Mouse (Mus musculus): ENCODE measurements around the gene Pycard. TPM values are rescaled to one million over a fixed set of nuclear protein-coding genes. Genes with fewer than 3 reads are reported as not detected.
"Not testable (repeated sequence)": the region's sequence is repeated elsewhere in the genome, so short reads cannot be mapped to it uniquely, and the experiment has no call there.

The Pycard gene
- polyA plus RNA-seq, 1 experiment = 1.5 TPM

DNA sequence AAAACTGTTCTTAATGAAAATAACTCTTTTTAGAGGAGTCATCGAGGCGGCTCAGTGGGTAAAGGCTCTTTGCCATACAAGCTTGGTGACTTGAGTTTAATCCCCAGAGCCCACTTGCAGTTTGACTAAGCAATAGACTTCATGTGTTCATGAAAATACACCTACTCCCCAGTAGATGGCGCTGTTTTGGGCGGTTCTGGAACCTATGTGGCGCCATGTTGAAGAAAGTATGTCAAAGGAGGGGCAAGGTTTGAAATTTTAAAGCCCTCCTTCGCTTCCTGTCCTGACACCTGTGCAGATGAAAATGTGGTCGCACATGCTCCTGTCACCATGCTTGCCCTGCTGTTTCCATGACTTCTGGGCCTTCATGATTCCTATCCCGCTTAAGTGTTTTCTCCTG, 29.3 kb upstream of the Pycard start:
- no peak for TF ChIP-seq POLR2A (IDR thresholded peaks at IDR 0.05; ENCODE audit: low read depth, low read length)
- no peak for TF ChIP-seq CTCF (IDR thresholded peaks at IDR 0.05; ENCODE audit: borderline replicate concordance, insufficient read depth, low read length)
- Histone ChIP-seq H3K27ac (ENCODE audit: insufficient read depth, low read length) (peak overlapping the region; percentile 63), H3K4me1 (ENCODE audit: control insufficient read depth, insufficient read depth, low read length) (peaks cover 6% of the 10 kb centered on the region; the same call in 1 of the 2 replicates), H3K4me3 (ENCODE audit: insufficient read depth, low read length) (no peak overlapping the region)

DNA sequence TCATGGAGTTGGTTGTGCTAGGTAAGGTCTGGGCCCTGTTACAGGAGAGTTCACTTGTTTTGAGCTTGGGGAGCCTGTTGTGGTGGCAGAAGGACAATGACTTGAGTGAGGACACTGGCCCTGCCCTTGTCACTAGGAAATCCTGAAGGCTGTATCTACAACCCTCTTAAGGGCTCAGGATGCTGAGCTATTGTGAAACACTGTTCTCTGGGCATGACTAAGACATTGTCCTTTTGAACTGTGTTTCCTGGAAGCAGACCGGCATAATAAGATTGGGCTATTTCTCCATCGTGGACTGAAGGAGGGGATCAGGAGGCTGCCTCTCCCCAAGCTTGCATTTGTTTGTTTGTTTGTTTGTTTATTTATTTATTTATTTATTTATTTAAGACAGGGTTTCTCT, 25.5 kb upstream of the Pycard start:
- peaks cover 7% of the 10 kb centered on the region; the same call in 1 of the 2 replicates for H3K4me1 ChIP-seq (ENCODE audit: control insufficient read depth, insufficient read depth, low read length)
- TF ChIP-seq CTCF (IDR thresholded peaks at IDR 0.05; ENCODE audit: borderline replicate concordance, insufficient read depth, low read length) (no peak), POLR2A (IDR thresholded peaks at IDR 0.05; ENCODE audit: low read depth, low read length) (no peak)
- H3K4me3 ChIP-seq (ENCODE audit: insufficient read depth, low read length) = no peak overlapping the region
- H3K27ac ChIP-seq (ENCODE audit: insufficient read depth, low read length) = no peak overlapping the region

DNA sequence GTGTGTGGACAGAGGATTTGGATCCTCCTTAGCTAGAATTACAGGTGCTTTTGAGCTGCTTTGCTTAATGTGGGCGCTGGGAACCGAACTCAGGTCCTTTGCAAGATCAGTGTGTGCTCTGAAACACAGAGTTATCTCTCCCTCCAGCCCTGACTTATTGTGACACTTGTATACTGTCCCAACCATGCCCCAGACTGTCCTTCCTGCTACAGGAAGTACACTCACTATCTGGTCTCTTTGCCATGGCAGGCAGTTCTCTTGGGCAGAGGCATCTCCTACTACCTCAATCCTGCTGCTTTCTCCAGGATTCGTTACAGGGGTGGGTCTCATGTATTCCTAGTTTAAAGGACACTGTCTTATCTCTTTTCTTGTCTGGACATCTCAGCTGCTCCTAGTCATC, 24.6 kb upstream of the Pycard start:
- TF ChIP-seq POLR2A (IDR thresholded peaks at IDR 0.05; ENCODE audit: low read depth, low read length) = no peak
- TF ChIP-seq CTCF (IDR thresholded peaks at IDR 0.05; ENCODE audit: borderline replicate concordance, insufficient read depth, low read length) = no peak
- no peak overlapping the region for H3K4me3 ChIP-seq (ENCODE audit: insufficient read depth, low read length)
- H3K27ac ChIP-seq (ENCODE audit: insufficient read depth, low read length) = no peak overlapping the region
- H3K4me1 ChIP-seq (ENCODE audit: control insufficient read depth, insufficient read depth, low read length) = peaks cover 7% of the 10 kb centered on the region; the same call in 1 of the 2 replicates

DNA sequence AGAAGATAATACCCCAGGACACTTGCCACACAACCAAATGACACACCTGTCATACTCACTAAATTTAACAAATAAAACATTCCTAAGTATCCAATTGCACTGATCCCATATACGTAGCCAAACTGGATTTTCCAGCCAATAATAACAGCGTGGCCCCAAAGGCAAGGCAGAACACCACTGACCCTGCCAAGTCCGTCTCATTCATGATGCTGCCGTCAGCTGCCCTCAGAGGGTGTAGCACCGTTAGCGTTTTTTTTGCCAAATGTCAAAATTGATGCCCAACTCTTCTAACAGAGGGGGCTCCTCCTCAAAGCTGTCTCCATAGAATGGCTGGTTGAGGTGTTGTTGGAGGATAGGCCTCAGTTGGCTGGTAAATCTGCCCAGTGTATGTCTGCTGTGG, 23.0 kb upstream of the Pycard start:
- TF ChIP-seq POLR2A (IDR thresholded peaks at IDR 0.05; ENCODE audit: low read depth, low read length) (no peak), CTCF (IDR thresholded peaks at IDR 0.05; ENCODE audit: borderline replicate concordance, insufficient read depth, low read length) (no peak)
- Histone ChIP-seq H3K27ac (ENCODE audit: insufficient read depth, low read length) (no peak overlapping the region), H3K4me3 (ENCODE audit: insufficient read depth, low read length) (no peak overlapping the region), H3K4me1 (ENCODE audit: control insufficient read depth, insufficient read depth, low read length) (peaks cover 7% of the 10 kb centered on the region; the same call in 1 of the 2 replicates)

DNA sequence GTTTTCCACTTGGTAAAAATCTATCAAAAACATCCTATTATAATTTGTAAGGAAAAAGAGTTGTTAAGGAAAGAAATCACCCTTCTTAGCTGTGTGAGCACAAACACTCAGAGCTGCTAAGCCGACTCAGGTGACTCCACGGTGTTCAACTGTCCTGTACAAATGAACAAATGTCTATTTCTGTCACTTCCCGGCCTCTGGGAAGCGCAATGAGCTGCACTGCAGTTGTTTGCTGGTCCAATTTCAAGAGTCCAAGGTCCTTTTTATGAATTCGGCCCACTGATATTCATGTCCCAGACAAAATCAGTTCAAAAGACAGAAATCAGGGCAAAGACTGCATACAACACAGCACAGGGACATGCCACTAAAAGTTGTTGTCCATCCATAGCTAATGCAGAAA, 22.5 kb upstream of the Pycard start:
- not testable (repeated sequence) for H3K4me1 ChIP-seq (ENCODE audit: control insufficient read depth, insufficient read depth, low read length); H3K4me3 ChIP-seq (ENCODE audit: insufficient read depth, low read length)
- H3K27ac ChIP-seq (ENCODE audit: insufficient read depth, low read length) = peak overlapping the region; percentile 41; the same call in 1 of the 2 replicates

DNA sequence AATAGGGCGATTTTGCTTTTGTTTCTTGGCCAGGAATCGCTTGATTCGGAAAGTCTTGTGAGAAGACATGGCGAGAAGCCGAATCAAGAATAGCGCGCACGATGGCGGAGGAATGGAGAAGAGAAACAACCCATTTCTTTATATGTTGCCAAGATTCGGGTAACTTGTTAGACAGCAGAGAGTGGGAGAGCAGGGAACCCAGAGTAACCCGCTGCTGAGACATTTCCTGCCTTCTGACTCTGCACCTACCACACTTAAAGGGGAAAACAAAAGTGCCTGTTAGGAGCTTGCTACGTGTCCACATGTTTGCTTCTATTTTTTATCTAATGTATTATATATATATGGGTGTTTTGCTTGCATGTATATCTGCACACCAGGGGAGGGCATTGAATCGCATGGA, 19.4 kb upstream of the Pycard start:
- Histone ChIP-seq H3K4me3 (ENCODE audit: insufficient read depth, low read length) (no peak overlapping the region), H3K27ac (ENCODE audit: insufficient read depth, low read length) (no peak overlapping the region), H3K4me1 (ENCODE audit: control insufficient read depth, insufficient read depth, low read length) (peaks cover 7% of the 10 kb centered on the region; the same call in 1 of the 2 replicates)
- TF ChIP-seq POLR2A (IDR thresholded peaks at IDR 0.05; ENCODE audit: low read depth, low read length) = no peak
- TF ChIP-seq CTCF (IDR thresholded peaks at IDR 0.05; ENCODE audit: borderline replicate concordance, insufficient read depth, low read length) = no peak

DNA sequence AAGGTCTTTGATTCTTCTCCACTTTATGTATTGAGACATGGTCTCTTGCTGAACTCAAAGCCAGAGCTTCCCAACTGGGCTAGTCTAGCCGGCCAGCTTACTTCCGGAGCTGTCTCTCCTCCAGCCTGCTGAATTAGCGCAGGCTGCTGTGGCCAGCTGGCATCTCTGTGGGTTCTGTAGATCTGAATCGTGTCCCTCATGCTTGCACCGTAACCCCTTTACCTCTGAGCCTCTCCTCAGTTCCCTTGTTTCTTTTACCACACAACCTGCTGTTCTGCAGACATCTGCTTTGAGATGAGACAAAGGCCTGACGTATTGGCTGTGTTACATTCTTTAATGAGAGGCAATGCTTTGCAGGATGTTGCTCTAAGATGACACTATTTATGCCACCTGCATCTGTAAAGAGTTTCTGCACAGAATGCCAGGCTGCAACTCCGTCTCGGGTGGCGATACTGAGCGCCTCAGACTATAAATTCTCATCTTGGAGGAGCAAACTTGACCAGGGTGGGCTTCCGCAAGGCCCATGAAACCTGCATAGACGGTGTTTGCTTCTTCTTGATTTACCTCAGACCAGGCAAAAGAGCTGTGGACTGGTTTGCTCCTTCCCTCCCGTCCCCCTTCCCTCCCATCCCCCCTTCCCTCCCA, 18.6 kb upstream of the Pycard start:
- H3K27ac ChIP-seq (ENCODE audit: insufficient read depth, low read length) = no peak overlapping the region
- peaks cover 7% of the 10 kb centered on the region; the same call in 1 of the 2 replicates for H3K4me1 ChIP-seq (ENCODE audit: control insufficient read depth, insufficient read depth, low read length)
- TF ChIP-seq POLR2A (IDR thresholded peaks at IDR 0.05; ENCODE audit: low read depth, low read length) (no peak), CTCF (IDR thresholded peaks at IDR 0.05; ENCODE audit: borderline replicate concordance, insufficient read depth, low read length) (no peak)
- H3K4me3 ChIP-seq (ENCODE audit: insufficient read depth, low read length) = no peak overlapping the region

DNA sequence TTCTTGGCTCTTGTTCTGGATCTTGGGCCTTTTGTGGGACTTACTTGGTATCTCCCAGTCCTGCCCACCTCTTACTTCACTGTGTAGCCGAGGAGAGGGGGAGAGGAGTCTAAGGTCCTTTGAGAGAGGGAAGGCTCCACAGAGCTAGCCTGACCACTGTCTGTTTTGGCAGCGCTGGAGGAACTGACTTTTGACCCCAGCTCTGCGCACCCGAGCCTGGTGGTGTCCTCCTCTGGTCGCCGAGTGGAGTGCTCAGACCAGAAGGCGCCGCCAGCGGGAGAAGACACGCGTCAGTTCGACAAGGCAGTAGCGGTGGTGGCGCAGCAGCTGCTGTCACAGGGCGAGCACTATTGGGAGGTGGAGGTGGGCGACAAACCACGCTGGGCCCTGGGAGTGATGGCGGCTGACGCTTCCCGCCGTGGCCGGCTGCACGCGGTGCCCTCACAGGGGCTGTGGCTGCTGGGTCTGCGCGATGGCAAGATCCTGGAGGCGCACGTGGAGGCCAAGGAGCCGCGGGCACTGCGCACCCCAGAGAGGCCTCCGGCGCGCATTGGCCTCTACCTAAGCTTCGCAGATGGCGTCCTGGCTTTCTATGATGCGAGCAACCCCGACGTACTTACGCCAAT, 16.2 kb upstream of the Pycard start:
- no peak overlapping the region for H3K4me3 ChIP-seq (ENCODE audit: insufficient read depth, low read length)
- TF ChIP-seq CTCF (IDR thresholded peaks at IDR 0.05; ENCODE audit: borderline replicate concordance, insufficient read depth, low read length) (no peak), POLR2A (IDR thresholded peaks at IDR 0.05; ENCODE audit: low read depth, low read length) (no peak)
- no peak overlapping the region for H3K27ac ChIP-seq (ENCODE audit: insufficient read depth, low read length)
- H3K4me1 ChIP-seq (ENCODE audit: control insufficient read depth, insufficient read depth, low read length) = no peaks in the 10 kb centered on the region

DNA sequence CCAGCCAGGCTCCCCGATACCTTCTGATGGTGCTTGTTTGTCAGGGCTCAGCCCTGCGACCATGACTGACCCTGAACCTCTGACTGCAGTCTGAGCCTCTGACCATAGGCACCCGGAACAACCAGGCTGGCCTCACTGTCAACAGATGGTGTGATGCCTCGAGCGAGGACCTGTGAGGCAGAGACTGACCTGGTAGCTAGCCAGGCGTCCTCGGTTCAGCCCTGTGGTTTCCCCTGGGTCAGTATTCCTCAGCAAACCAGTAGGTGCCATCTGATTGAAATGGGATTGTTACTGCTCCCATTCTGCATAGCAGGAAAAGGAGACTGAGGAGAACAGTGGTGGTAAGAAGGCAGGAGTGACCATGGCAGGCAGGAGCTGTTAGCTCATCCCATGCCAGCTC, 12.5 kb upstream of the Pycard start:
- H3K27ac ChIP-seq (ENCODE audit: insufficient read depth, low read length) = no peak overlapping the region
- TF ChIP-seq CTCF (IDR thresholded peaks at IDR 0.05; ENCODE audit: borderline replicate concordance, insufficient read depth, low read length) (no peak), POLR2A (IDR thresholded peaks at IDR 0.05; ENCODE audit: low read depth, low read length) (no peak)
- H3K4me1 ChIP-seq (ENCODE audit: control insufficient read depth, insufficient read depth, low read length) = no peaks in the 10 kb centered on the region
- no peak overlapping the region for H3K4me3 ChIP-seq (ENCODE audit: insufficient read depth, low read length)

DNA sequence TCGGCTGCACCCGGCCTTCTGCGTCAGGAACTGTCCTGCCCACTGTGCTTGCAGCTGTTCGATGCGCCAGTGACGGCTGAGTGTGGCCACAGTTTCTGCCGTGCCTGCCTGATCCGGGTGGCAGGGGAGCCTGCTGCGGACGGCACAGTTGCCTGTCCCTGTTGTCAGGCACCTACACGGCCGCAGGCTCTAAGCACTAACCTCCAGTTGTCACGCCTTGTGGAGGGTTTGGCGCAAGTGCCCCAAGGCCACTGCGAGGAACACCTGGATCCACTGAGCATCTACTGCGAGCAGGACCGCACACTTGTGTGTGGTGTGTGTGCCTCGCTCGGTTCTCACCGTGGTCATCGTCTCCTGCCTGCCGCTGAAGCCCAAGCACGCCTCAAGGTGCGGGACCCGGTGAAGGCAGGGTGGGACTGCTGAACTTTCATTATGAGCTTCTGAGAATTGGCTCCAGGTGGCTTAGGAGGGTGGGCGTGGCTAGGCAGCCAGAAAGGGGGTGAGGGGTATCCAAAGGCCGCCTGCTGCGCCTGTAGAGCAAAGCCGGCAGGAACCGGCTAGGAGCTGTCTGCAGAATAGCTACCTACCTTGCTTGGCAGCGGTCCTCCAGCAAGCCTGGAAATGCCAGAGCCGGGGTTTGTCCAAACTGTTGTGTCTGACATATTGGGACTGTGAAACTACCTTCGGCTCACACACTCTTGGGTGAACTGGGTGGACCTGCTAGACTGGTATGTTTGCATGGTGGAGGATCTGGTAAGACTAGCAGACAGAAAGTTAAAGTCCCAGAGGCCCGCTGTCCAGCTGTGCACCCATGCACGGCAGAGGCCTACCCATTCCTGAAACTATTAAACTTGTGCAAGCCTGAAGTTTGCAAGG, 11.1 kb upstream of the Pycard start:
- no peak overlapping the region for H3K27ac ChIP-seq (ENCODE audit: insufficient read depth, low read length)
- 0 out of 2 replicates have a peak, but pooled peaks cover under 1% of the 10 kb centered on the region for H3K4me1 ChIP-seq (ENCODE audit: control insufficient read depth, insufficient read depth, low read length)
- TF ChIP-seq POLR2A (IDR thresholded peaks at IDR 0.05; ENCODE audit: low read depth, low read length) (no peak), CTCF (IDR thresholded peaks at IDR 0.05; ENCODE audit: borderline replicate concordance, insufficient read depth, low read length) (no peak)
- no peak overlapping the region for H3K4me3 ChIP-seq (ENCODE audit: insufficient read depth, low read length)
